Mouse (Mus musculus) CH12F3 (cell line): ENCODE measurements around the gene Casc1.

Experiments used
- in situ Hi-C: fragments of 300-500 bp; cut with MboI; formaldehyde crosslinking; loops from 2 replicates; pipeline ENCODE4 v1.14.3; 2020; ENCODE audit warnings: low sequenced_read_pairs

Casc1 gene

GRCm38 (mm10) chr6:145210816-145211338 lies at the start of gene Casc1, which contains the start of gene Etfrf1:
TSS of gene Casc1 (minus strand) at chr6:145211005.
TSS of gene Etfrf1 (plus strand) at chr6:145211134.
- in situ Hi-C loops = no loop called here

DNA sequence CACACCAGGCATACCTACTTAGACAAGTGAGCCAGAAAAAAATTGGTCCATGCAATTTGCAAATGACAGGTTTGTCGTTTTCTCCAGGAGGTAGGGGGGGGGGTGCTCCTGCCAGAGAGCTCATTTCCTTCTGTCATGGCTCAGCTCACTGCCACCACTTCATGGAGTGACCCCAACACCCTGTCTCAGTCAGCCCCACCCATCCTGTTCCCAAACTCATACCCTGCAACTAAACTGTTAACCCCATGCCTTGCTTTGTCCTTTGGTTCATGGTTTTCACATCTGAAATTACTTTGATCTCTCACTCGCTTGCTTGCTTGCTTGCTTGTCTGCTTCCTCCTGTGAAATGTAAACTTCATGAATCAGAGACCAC lies 45.9 kb upstream of the Casc1 start:
- in situ Hi-C loops = no loop called here

DNA sequence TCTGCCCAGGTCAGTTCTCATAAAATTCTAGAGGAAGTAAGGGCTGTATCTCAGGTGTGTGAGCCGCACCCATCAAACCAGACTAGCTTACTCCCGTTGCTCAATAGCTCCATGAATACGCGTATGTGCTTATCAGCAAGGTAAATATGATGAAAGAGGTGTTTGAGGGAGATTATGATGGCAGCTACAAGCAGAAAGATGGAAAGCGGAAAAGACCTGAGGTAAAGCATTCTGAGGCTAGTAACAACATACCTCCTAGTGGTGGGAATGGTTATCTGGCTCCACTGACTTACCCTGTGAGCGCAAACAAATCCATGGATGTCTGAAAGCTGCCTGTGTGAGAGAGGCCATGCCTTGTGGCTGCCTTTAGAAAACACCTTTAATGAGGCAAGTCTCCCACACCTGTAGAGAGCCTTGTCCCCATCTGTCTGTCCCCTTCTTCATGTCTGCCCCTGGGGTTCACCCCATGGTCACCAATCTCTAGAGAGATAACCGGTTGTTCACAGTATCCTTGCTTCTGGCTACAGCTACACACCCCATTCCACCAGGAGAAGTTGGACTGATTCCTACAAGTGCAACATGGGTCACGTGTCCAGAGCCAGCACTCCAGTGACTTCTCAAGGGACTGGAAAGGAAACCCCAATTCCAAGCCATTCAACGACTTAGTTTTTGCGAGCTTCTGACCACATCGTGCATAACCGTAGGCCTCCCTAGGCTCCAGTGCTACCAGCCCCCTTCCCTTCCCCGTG lies 45.3 kb upstream of the Casc1 start:
- in situ Hi-C loops = no loop called here

DNA sequence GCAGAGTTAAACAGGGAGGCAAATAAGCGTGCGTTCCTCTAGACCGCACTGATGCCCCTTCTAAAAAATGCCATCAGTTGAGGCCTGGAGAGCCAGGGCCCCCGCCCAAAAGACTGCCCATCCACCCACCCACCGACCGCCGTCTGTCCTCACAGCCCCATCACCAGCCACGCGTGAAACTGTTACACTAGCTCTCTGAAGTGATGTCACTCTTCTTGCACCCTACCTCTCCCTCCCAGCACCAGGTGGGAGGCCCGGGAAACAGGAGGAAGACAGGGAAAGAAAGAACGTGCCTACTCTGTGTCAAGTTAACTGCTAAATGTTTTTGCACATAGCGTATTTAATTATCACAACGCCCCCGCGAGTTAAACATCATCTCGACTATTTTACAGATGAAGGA lies 40.0 kb upstream of the Casc1 start:
- in situ Hi-C loops = no loop called here

- in situ Hi-C loops = no loop called here
Measured at GRCm38 (mm10) chr6:145250185-145250791, 39.5 kb upstream of the Casc1 start, which contains the start of gene Kras. TSS of gene Kras (minus strand) at chr6:145250239.

GRCm38 (mm10) chr6:145249291-145250184 lies 38.7 kb upstream of the Casc1 start:
- in situ Hi-C loops = loop anchor here (5.0 kb wide), 1 partner anchor 93 kb away; no protein-coding TSS in a partner anchor

- in situ Hi-C loops = loop anchor here (5.0 kb wide), 1 partner anchor 94 kb away; no protein-coding TSS in a partner anchor
Measured at GRCm38 (mm10) chr6:145247886-145248285, 37.1 kb upstream of the Casc1 start.

DNA sequence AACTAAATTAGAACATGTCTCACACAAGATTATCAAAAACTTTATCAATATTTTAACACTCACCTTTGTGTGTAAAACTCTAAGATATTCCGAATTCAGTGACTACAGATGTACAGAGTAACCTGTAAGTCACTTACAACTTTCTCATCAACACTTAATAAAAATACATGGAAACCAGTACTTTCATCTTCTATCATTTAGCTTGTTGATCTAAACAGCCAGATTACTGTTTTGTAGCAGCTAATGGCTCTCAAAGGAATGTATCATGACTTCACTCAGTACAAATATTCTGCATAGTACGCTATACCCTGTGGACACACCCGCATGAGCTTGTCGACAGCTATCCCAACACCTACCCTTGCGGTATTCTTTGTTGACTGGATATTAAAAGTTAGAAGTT lies 36.0 kb upstream of the Casc1 start:
- in situ Hi-C loops = loop anchor here (5.0 kb wide), 1 partner anchor 95 kb away; no protein-coding TSS in a partner anchor

GRCm38 (mm10) chr6:145242521-145242920 lies 31.7 kb upstream of the Casc1 start:
- in situ Hi-C loops = no loop called here

GRCm38 (mm10) chr6:145240285-145240684 lies 29.5 kb upstream of the Casc1 start:
- in situ Hi-C loops = no loop called here

DNA sequence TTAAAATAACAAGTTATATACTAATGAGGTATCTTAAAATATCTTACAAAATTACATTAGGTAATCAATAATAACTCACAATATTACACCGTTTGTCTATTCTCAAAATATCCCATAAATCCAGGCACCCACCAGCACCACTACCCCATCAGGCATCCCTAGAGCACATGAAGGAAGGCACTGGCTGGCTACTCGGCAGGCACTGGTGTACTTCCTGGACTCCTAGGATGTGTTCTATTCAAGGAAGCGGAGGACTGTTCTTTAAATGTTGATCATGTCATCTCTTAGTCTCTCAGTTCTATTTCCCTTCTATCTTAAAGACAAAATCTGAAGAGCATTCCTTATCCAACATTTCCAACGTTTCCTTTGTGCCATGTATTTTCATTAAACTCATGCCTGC lies 26.3 kb upstream of the Casc1 start:
- in situ Hi-C loops = no loop called here

DNA sequence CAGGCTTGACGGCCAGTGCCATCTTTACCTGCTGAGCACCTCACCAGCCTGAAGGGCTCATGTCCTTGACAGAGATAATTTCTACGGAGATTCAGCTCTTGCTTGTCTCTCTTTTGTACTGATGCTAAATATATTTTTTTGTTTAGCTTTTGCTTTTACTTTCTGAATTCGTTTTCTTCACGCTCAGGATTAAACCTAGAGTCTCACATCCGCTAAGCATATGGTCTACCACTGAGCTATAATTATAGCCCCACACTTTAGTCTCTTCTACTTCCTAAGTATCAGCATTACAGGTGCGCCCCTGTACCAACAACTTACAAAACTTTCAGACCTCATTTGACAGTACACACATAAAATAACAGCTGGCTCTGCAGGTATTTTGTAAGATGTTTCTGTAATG lies 24.6 kb upstream of the Casc1 start:
- in situ Hi-C loops = no loop called here

GRCm38 (mm10) chr6:145234391-145234790 lies 23.6 kb upstream of the Casc1 start:
- in situ Hi-C loops = no loop called here

GRCm38 (mm10) chr6:145226296-145226695 lies 15.5 kb upstream of the Casc1 start:
- in situ Hi-C loops = no loop called here

- in situ Hi-C loops = no loop called here
Measured at GRCm38 (mm10) chr6:145224246-145224645, 13.4 kb upstream of the Casc1 start.

GRCm38 (mm10) chr6:145215826-145216225 lies 5.0 kb upstream of the Casc1 start:
- in situ Hi-C loops = no loop called here

- in situ Hi-C loops = no loop called here
Measured at GRCm38 (mm10) chr6:145213916-145214315, 3.1 kb upstream of the Casc1 start.

DNA sequence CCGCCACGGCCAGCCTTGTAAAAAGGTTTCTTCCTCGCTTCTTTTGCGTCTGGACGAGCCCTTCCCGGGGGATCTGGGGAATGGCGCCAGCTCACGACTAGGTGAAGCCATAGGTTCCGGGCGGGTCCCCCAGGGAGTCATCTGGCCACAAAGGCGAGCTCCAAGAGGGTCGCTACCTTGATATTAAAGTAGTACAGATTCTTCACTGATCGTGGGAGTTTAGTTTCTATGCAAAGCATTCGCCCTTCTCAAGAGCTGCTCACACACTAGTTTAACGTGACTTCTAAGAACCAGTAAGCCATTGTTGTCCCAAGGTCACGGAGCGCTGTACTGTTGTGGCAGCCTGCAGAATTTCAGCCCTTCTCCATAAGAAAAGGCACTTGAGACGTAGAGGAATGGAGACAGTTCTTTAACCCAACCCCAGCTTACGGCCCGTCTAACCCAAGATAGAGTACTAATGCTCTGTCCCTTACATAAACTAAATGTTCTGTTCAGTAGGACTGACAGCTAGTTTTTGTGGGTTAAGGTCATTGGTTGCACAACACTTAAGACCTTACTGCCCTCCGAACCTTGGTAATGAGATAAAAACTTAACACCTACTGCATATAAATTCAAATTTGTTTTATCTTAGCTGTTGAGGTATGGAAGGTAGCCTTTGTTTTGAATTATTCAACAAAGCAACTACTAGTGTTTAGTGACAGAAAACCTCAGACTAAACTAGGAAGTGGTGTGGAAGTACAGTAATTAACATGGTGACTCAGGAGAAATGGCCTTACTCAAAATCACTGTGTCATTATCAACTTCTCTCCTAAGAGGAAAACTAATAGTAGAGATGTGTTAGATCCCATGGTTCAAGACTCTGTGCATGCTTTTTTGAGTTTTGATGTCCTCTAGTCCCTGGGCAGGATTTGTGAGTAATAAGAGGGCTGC lies 836 bp upstream of the Casc1 start:
- in situ Hi-C loops = no loop called here

GRCm38 (mm10) chr6:145210056-145210680 lies 637 bp downstream of the Casc1 start:
- in situ Hi-C loops = no loop called here
